Mouse (Mus musculus) midbrain, embryonic 13.5 days (tissue): ENCODE data around the gene Tmem268. TPM values are rescaled to one million over a fixed set of nuclear protein-coding genes. Genes with fewer than 3 reads are reported as not detected.

ENCODE experiments used
- ATAC-seq: fragments of 200-750 bp; cut with Nextera tagmentation; 2 replicates; pipeline ENCODE4 v1.8.0; 2017; ENCODE audit warnings: mild to moderate bottlenecking, moderate TSS enrichment, moderate library complexity
- H3K27ac ChIP-seq: fragments of 300-500 bp; sonication (generic); 2 replicates; pipeline ENCODE4 v1.5.1; 2015; ENCODE audit warnings: inconsistent platforms, mild to moderate bottlenecking, moderate library complexity
- H3K27me3 ChIP-seq: fragments of 300-500 bp; sonication (generic); 2 replicates; pipeline ENCODE4 v1.6.1; 2015; ENCODE audit warnings: mild to moderate bottlenecking, inconsistent platforms
- H3K36me3 ChIP-seq: fragments of 300-500 bp; sonication (generic); 2 replicates; pipeline ENCODE4 v1.6.1; 2015; ENCODE audit warnings: mild to moderate bottlenecking, inconsistent platforms
- H3K4me1 ChIP-seq: fragments of 300-500 bp; sonication (generic); replicated peaks from 2 replicates; pipeline ENCODE4 v1.6.1; 2015; ENCODE audit warnings: inconsistent platforms
- H3K4me2 ChIP-seq: fragments of 300-500 bp; sonication (generic); replicated peaks from 2 replicates; pipeline ENCODE4 v1.6.1; 2015; ENCODE audit warnings: moderate library complexity, mild to moderate bottlenecking, inconsistent platforms
- H3K4me3 ChIP-seq: fragments of 300-500 bp; sonication (generic); replicated peaks from 2 replicates; pipeline ENCODE4 v1.5.1; 2015; ENCODE audit warnings: mild to moderate bottlenecking, inconsistent platforms
- H3K9ac ChIP-seq: fragments of 300-500 bp; sonication (generic); replicated peaks from 2 replicates; pipeline ENCODE4 v1.6.1; 2015; ENCODE audit warnings: mild to moderate bottlenecking, inconsistent platforms
- H3K9me3 ChIP-seq: fragments of 300-500 bp; sonication (generic); 2 replicates; pipeline ENCODE4 v1.6.1; 2016; ENCODE audit warnings: mild to moderate bottlenecking, inconsistent platforms
- WGBS: fragments of 180-500 bp; shearing (Covaris S2); methylation state at CpG from one replicate; pipeline ENCODE4 v1.1.7; 2015; 5-methylcytosine and 5-hydroxymethylcytosine counted together
- polyA plus RNA-seq: library from polyadenylated mRNA; unstranded; fragments of >200 nt; fragmentation: Nextera tagmentation; extraction: Ambion mirVana; gene quantifications from 2 replicates; pipeline ENCODE4 v1.2.1, GENCODE M21; 2015

The Tmem268 gene
- polyA plus RNA-seq, 1 experiment from 2014 or later = 2.8 TPM

GRCm38 (mm10) chr4:63557124-63558059 is 1.2 kb upstream of the Tmem268 start:
- H3K4me1 ChIP-seq = peaks cover 30% of the 10 kb centered on the region
- no peak overlapping the region for H3K9ac ChIP-seq
- no peak for ATAC-seq
- peaks cover 17% of the 10 kb centered on the region for H3K36me3 ChIP-seq
- peak overlapping the region; percentile 90; the same call in 1 of the 2 replicates for H3K4me2 ChIP-seq
- no peak overlapping the region for H3K27ac ChIP-seq
- H3K27me3 ChIP-seq = 0 out of 2 replicates have a peak, but pooled peaks cover 9% of the 10 kb centered on the region
- no peak overlapping the region for H3K4me3 ChIP-seq
- 22% methylated on average over 16 of the region's 16 CpGs for WGBS
- no peaks in the 10 kb centered on the region for H3K9me3 ChIP-seq

GRCm38 (mm10) chr4:63559127-63559697 is 631 bp downstream of the Tmem268 start:
- Histone ChIP-seq H3K36me3 (peaks cover 5% of the 10 kb centered on the region; the same call in 1 of the 2 replicates), H3K9ac (peak overlapping the region; percentile 87; the same call in 1 of the 2 replicates), H3K9me3 (no peaks in the 10 kb centered on the region), H3K27ac (no peak overlapping the region), H3K27me3 (0 out of 2 replicates have a peak, but pooled peaks cover 9% of the 10 kb centered on the region), H3K4me2 (peak overlapping the region; percentile 90), H3K4me1 (peaks cover 27% of the 10 kb centered on the region), H3K4me3 (peak overlapping the region; percentile 67)
- 45% methylated on average over 9 of the region's 9 CpGs for WGBS
- peak; percentile 38 for ATAC-seq

- Histone ChIP-seq H3K9me3 (no peaks in the 10 kb centered on the region), H3K36me3 (peaks cover 3% of the 10 kb centered on the region; the same call in 1 of the 2 replicates), H3K27ac (no peak overlapping the region), H3K4me1 (peaks cover 25% of the 10 kb centered on the region), H3K9ac (no peak overlapping the region), H3K4me3 (no peak overlapping the region), H3K27me3 (0 out of 2 replicates have a peak, but pooled peaks cover 9% of the 10 kb centered on the region), H3K4me2 (no peak overlapping the region)
- 45% methylated on average over 8 of the region's 8 CpGs for WGBS
- 0 out of 2 replicates have a peak, but pooled peaks have one; percentile 5 for ATAC-seq
Observed at GRCm38 (mm10) chr4:63560079-63560478, 1.5 kb downstream of the Tmem268 start.

- Histone ChIP-seq H3K27ac (no peak overlapping the region), H3K9ac (no peak overlapping the region), H3K4me3 (no peak overlapping the region), H3K36me3 (no peaks in the 10 kb centered on the region), H3K27me3 (0 out of 2 replicates have a peak, but pooled peaks cover 9% of the 10 kb centered on the region), H3K4me1 (peaks cover 25% of the 10 kb centered on the region), H3K4me2 (no peak overlapping the region), H3K9me3 (no peaks in the 10 kb centered on the region)
- no peak for ATAC-seq
- WGBS = 87% methylated on average over 7 of the region's 7 CpGs
Observed at GRCm38 (mm10) chr4:63561861-63562675, 3.5 kb downstream of the Tmem268 start.

GRCm38 (mm10) chr4:63562742-63563141 is 4.2 kb downstream of the Tmem268 start:
- 0 out of 2 replicates have a peak, but pooled peaks cover 6% of the 10 kb centered on the region for H3K27me3 ChIP-seq
- H3K27ac ChIP-seq = no peak overlapping the region
- no peaks in the 10 kb centered on the region for H3K9me3 ChIP-seq
- WGBS = 84% methylated on average over 4 of the region's 4 CpGs
- H3K36me3 ChIP-seq = no peaks in the 10 kb centered on the region
- H3K4me1 ChIP-seq = peaks cover 18% of the 10 kb centered on the region
- no peak overlapping the region for H3K4me3 ChIP-seq
- H3K4me2 ChIP-seq = no peak overlapping the region
- no peak overlapping the region for H3K9ac ChIP-seq
- no peak for ATAC-seq

- 90% methylated on average over 10 of the region's 10 CpGs for WGBS
- no peak for ATAC-seq
- H3K36me3 ChIP-seq = no peaks in the 10 kb centered on the region
Observed at GRCm38 (mm10) chr4:63567712-63568390, 9.3 kb downstream of the Tmem268 start.

GRCm38 (mm10) chr4:63569322-63569721 is 10.7 kb downstream of the Tmem268 start:
- Histone ChIP-seq H3K27ac (no peak overlapping the region), H3K9me3 (no peaks in the 10 kb centered on the region), H3K9ac (no peak overlapping the region), H3K4me1 (peaks cover 13% of the 10 kb centered on the region), H3K36me3 (no peaks in the 10 kb centered on the region), H3K4me3 (no peak overlapping the region), H3K4me2 (no peak overlapping the region), H3K27me3 (no peaks in the 10 kb centered on the region)
- no peak for ATAC-seq
- WGBS = 81% methylated on average over 8 of the region's 8 CpGs

More at GRCm38 (mm10) chr4:63567712-63568390, 9.3 kb downstream of the Tmem268 start:
- Histone ChIP-seq H3K4me1 (peaks cover 13% of the 10 kb centered on the region), H3K9ac (no peak overlapping the region), H3K4me3 (no peak overlapping the region), H3K4me2 (no peak overlapping the region), H3K9me3 (no peaks in the 10 kb centered on the region), H3K27ac (no peak overlapping the region), H3K27me3 (no peaks in the 10 kb centered on the region)

GRCm38 (mm10) chr4:63570208-63570781 is 11.7 kb downstream of the Tmem268 start:
- Histone ChIP-seq H3K36me3 (no peaks in the 10 kb centered on the region), H3K4me1 (peaks cover 13% of the 10 kb centered on the region), H3K4me2 (no peak overlapping the region), H3K4me3 (no peak overlapping the region), H3K9ac (0 out of 2 replicates have a peak overlapping the region, but pooled peaks have one; percentile 10), H3K9me3 (no peaks in the 10 kb centered on the region), H3K27me3 (no peaks in the 10 kb centered on the region), H3K27ac (peak overlapping the region; percentile 7; the same call in 1 of the 2 replicates)
- 0 out of 2 replicates have a peak, but pooled peaks have one; percentile 18 for ATAC-seq
- WGBS = 20% methylated on average over 7 of the region's 7 CpGs

- 95% methylated on average over 5 of the region's 5 CpGs for whole genome bisulfite sequencing
- H3K36me3 ChIP-seq = no peaks in the 10 kb centered on the region
- H3K9me3 ChIP-seq = no peaks in the 10 kb centered on the region
- no peaks in the 10 kb centered on the region for H3K27me3 ChIP-seq
- H3K27ac ChIP-seq = no peak overlapping the region
- no peak overlapping the region for H3K4me2 ChIP-seq
- no peak for ATAC-seq
- peaks cover 13% of the 10 kb centered on the region for H3K4me1 ChIP-seq
- H3K9ac ChIP-seq = no peak overlapping the region
- no peak overlapping the region for H3K4me3 ChIP-seq
Observed at GRCm38 (mm10) chr4:63572621-63573020, 14.0 kb downstream of the Tmem268 start.

- Histone ChIP-seq H3K27ac (peak overlapping the region; percentile 45; the same call in 1 of the 2 replicates), H3K27me3 (no peaks in the 10 kb centered on the region), H3K4me1 (peaks cover 9% of the 10 kb centered on the region), H3K4me2 (no peak overlapping the region), H3K4me3 (no peak overlapping the region), H3K9me3 (no peaks in the 10 kb centered on the region), H3K36me3 (no peaks in the 10 kb centered on the region), H3K9ac (0 out of 2 replicates have a peak overlapping the region, but pooled peaks have one; percentile 4)
- WGBS = 70% methylated on average over 14 of the region's 14 CpGs
- peak; percentile 41 for ATAC-seq
Observed at GRCm38 (mm10) chr4:63579649-63580048, 21.1 kb downstream of the Tmem268 start.
